Mouse (Mus musculus): Measurements from ENCODE around the gene Ncaph2. TPM values are rescaled to one million over a fixed set of nuclear protein-coding genes. Genes with fewer than 3 reads are reported as not detected.
A peak's percentile ranks its signal among the peaks of the same experiment; 100 is the strongest.

Ncaph2 gene
- 185 TPM for polyA plus RNA-seq (2012; fragmentation: generic; extraction: Trizol)
- long read RNA-seq, experiment 1, transcript Ncaph2-201 (20 exons, 3,223 nt) = minor isoform, 7 of 157 reads
- long read RNA-seq, experiment 1, transcript Ncaph2-203 (20 exons, 3,302 nt) = minor isoform, 12 of 157 reads
- long read RNA-seq, experiment 1, transcript Ncaph2-202 (20 exons, 3,299 nt) = major isoform, 60 of 157 reads
- long read RNA-seq, experiment 1, transcript Ncaph2-209 (20 exons, 3,255 nt) = minor isoform, 19 of 157 reads
- long read RNA-seq, experiment 1, partial matches to known transcripts = 32 of 157 reads
- long read RNA-seq, experiment 1, other reads (novel, unspliced or antisense) = 24 of 157 reads
- long read RNA-seq, experiment 2, transcript Ncaph2-203 (20 exons, 3,302 nt) = minor isoform, 153 of 1,466 reads
- long read RNA-seq, experiment 2, transcript Ncaph2-209 (20 exons, 3,255 nt) = minor isoform, 282 of 1,466 reads
- long read RNA-seq, experiment 2, transcript Ncaph2-202 (20 exons, 3,299 nt) = major isoform, 748 of 1,466 reads
- long read RNA-seq, experiment 2, transcript Ncaph2-201 (20 exons, 3,223 nt) = minor isoform, 43 of 1,466 reads
- long read RNA-seq, experiment 2, partial matches to known transcripts = 24 of 1,466 reads
- long read RNA-seq, experiment 2, other reads (novel, unspliced or antisense) = 215 of 1,466 reads

DNA sequence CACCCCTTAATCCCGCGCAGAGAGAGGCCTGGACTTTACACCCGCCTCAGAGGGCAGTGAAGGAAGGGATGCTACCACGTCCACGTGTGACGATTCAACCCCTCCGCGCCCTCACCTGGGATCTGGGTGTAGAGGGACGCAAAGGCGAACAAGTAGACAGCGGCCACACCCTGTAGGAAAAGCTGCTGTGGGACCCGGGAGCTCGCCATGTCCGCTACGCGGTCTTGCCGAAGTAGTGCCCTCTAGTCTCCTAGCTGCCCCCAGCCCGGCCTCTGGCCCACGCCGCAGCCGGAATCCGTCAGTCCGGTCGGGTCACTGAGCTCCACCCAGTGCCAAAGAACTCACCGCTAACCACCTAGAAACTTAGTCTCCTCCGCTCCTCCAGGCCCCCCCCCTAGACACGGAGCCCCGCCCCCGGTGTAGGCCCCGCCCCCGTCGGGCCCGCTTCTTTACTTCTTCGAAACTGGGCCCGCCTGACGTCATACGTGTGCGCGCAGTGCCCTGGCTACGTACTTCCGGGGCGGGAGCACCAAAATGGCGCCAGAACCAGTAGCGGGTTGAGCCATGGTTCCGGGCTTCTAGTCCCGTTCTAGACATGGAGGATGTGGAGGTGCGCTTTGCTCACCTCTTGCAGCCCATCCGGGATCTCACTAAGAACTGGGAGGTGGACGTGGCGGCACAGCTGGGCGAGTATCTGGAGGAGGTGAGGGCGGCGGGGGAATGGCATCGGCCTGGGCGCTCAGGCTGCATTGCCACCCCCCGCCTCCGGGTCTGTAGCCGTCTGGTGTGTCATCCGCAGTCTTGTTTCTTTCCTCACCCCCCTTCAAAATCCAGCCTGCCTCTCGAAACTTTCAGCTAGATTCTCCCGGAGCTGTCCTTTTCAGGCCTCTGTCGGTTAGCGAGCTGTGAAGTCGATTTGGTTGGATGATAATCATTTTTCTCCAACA is at the start of gene Ncaph2, which contains the start of gene Lmf2:
Ncaph2 (plus strand) TSS at position 479 of the 947 bp plus-strand sequence.
Lmf2 (minus strand) TSS at position 419 of the 947 bp plus-strand sequence.
- Histone ChIP-seq H3K27me3 (ENCODE audit: control insufficient read depth, insufficient read depth, insufficient read length) (no peaks in the 10 kb centered on the region), H3K79me3 (ENCODE audit: low read depth) (peaks cover 58% of the 10 kb centered on the region), H3K79me2 (ENCODE audit: control insufficient read depth, insufficient read depth) (peaks cover 80% of the 10 kb centered on the region), H3ac (ENCODE audit: control insufficient read depth, insufficient read length, low read depth) (peak within 1 kb of the TSS; percentile 87), H3K36me3 (ENCODE audit: control insufficient read depth, insufficient read depth) (peaks cover 61% of the 10 kb centered on the region), H3K4me3 (ENCODE audit: insufficient read depth, poor library complexity, severe bottlenecking) (peak within 1 kb of the TSS; percentile 94)
- TF ChIP-seq MAX (IDR thresholded peaks at IDR 0.05) = no peak
- TF ChIP-seq CEBPB (IDR thresholded peaks at IDR 0.05; ENCODE audit: low read depth) = no peak
- no peak for TF ChIP-seq MYOG (IDR thresholded peaks at IDR 0.05; ENCODE audit: control insufficient read depth, extremely low read depth, insufficient read length)
- no peak for TF ChIP-seq FOSL1 (IDR thresholded peaks at IDR 0.05; ENCODE audit: insufficient read depth, low read length, poor library complexity, severe bottlenecking)
- no peak for TF ChIP-seq CTCF (IDR thresholded peaks at IDR 0.05; ENCODE audit: control insufficient read depth, insufficient read depth, insufficient read length)
- no peak for TF ChIP-seq MYOD1 (IDR thresholded peaks at IDR 0.05; ENCODE audit: control insufficient read depth, insufficient read length, low read depth)
- TF ChIP-seq USF1 (IDR thresholded peaks at IDR 0.05; ENCODE audit: low read depth) = no peak

DNA sequence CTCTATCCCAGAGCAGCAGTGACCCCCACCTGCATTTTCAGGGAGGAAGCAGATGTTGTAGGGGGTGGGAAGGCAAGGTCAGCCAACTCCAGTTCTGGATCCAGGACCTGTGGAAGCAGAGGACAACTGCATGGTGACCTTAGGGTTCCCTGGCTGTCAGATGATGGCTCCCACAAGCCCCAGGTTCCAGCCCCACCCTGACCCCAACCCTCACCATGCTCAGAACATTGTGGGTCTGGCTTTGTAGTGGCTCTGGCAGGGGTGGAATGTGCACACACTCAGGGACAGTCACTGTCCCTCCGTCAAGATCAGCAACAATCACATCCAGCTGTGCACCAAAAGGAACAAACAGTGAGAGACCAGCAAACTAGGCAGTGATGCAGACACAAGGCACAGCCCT is 49.6 kb upstream of the Ncaph2 start:
- Histone ChIP-seq H3ac (ENCODE audit: control insufficient read depth, insufficient read length, low read depth) (no peak overlapping the region), H3K4me3 (ENCODE audit: insufficient read depth, poor library complexity, severe bottlenecking) (no peak overlapping the region), H3K79me2 (ENCODE audit: control insufficient read depth, insufficient read depth) (peaks cover 75% of the 10 kb centered on the region), H3K79me3 (ENCODE audit: low read depth) (peaks cover 42% of the 10 kb centered on the region), H3K36me3 (ENCODE audit: control insufficient read depth, insufficient read depth) (peaks cover 70% of the 10 kb centered on the region), H3K27me3 (ENCODE audit: control insufficient read depth, insufficient read depth, insufficient read length) (no peaks in the 10 kb centered on the region)
- TF ChIP-seq CTCF (IDR thresholded peaks at IDR 0.05; ENCODE audit: control insufficient read depth, insufficient read depth, insufficient read length) = no peak
- no peak for TF ChIP-seq FOSL1 (IDR thresholded peaks at IDR 0.05; ENCODE audit: insufficient read depth, low read length, poor library complexity, severe bottlenecking)
- no peak for TF ChIP-seq MYOD1 (IDR thresholded peaks at IDR 0.05; ENCODE audit: control insufficient read depth, insufficient read length, low read depth)
- no peak for TF ChIP-seq USF1 (IDR thresholded peaks at IDR 0.05; ENCODE audit: low read depth)
- TF ChIP-seq CEBPB (IDR thresholded peaks at IDR 0.05; ENCODE audit: low read depth) = no peak
- no peak for TF ChIP-seq MAX (IDR thresholded peaks at IDR 0.05)
- TF ChIP-seq MYOG (IDR thresholded peaks at IDR 0.05; ENCODE audit: control insufficient read depth, extremely low read depth, insufficient read length) = no peak

DNA sequence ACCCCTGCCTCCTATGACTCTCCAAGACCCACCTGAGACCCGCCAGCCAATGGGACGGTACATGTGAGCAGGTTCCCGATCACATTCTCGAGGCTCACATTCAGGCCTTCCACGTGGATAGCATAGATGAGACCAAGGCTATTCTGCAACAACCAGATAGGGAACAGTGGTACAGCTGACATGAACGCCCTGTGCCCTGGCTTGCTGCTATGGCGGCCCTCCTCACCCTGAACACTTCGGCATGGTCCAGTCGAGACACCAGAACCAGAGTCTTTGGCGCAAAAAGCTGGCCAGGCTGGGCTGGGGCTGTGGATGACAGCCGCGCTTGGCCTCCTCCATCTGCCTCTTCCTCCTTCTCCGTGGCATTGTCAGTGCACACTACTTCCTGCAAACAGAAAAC is 48.1 kb upstream of the Ncaph2 start:
- H3K36me3 ChIP-seq (ENCODE audit: control insufficient read depth, insufficient read depth) = peaks cover 55% of the 10 kb centered on the region

DNA sequence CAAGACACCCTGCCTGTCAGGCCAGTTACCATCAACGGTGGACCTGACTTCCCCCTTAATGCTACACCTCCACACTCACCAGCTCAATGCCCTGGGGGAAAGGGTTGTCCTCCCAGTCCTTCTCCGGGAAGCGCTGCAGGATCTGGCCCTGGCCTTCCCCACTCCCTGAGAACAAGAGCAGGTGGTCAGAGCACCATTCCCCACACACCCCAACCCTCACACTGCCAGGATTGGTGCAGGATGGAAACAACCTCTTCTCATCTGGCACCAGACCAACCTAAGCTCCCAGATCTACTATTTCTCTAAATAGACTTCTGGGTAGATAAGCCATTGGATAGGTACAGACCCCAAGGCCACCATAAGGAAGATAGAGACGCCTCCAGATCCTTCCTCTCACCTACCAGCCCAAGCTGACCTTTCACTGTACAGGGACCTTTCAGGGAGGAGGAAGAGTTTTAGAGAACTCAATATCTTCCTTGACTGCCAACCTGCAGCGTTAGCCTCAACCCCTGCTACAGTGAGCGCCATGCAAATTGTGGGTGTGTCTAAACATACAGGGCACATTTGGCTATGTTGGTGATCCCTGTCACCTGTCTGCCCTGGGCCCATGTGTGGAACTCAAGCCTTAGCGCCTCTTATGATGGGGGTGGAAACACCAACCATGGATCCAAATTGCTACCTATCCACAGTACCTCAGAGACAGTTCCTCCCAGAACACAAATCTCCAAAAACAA is 46.9 kb upstream of the Ncaph2 start:
- H3K27me3 ChIP-seq (ENCODE audit: control insufficient read depth, insufficient read depth, insufficient read length) = no peaks in the 10 kb centered on the region
- H3K36me3 ChIP-seq (ENCODE audit: control insufficient read depth, insufficient read depth) = peaks cover 44% of the 10 kb centered on the region
- no peak overlapping the region for H3K4me3 ChIP-seq (ENCODE audit: insufficient read depth, poor library complexity, severe bottlenecking)
- no peak overlapping the region for H3ac ChIP-seq (ENCODE audit: control insufficient read depth, insufficient read length, low read depth)
- TF ChIP-seq FOSL1 (IDR thresholded peaks at IDR 0.05; ENCODE audit: insufficient read depth, low read length, poor library complexity, severe bottlenecking) (no peak), USF1 (IDR thresholded peaks at IDR 0.05; ENCODE audit: low read depth) (no peak), MAX (IDR thresholded peaks at IDR 0.05) (no peak), MYOD1 (IDR thresholded peaks at IDR 0.05; ENCODE audit: control insufficient read depth, insufficient read length, low read depth) (no peak), CTCF (IDR thresholded peaks at IDR 0.05; ENCODE audit: control insufficient read depth, insufficient read depth, insufficient read length) (no peak), MYOG (IDR thresholded peaks at IDR 0.05; ENCODE audit: control insufficient read depth, extremely low read depth, insufficient read length) (no peak), CEBPB (IDR thresholded peaks at IDR 0.05; ENCODE audit: low read depth) (no peak)
- H3K79me2 ChIP-seq (ENCODE audit: control insufficient read depth, insufficient read depth) = peaks cover 96% of the 10 kb centered on the region
- H3K79me3 ChIP-seq (ENCODE audit: low read depth) = peaks cover 68% of the 10 kb centered on the region

More for the DNA sequence above, 48.1 kb upstream of the Ncaph2 start:
- H3K79me2 ChIP-seq (ENCODE audit: control insufficient read depth, insufficient read depth) = peaks cover 90% of the 10 kb centered on the region
- TF ChIP-seq MYOD1 (IDR thresholded peaks at IDR 0.05; ENCODE audit: control insufficient read depth, insufficient read length, low read depth) = no peak
- no peak for TF ChIP-seq MAX (IDR thresholded peaks at IDR 0.05)
- TF ChIP-seq CTCF (IDR thresholded peaks at IDR 0.05; ENCODE audit: control insufficient read depth, insufficient read depth, insufficient read length) = no peak
- TF ChIP-seq USF1 (IDR thresholded peaks at IDR 0.05; ENCODE audit: low read depth) = no peak
- TF ChIP-seq CEBPB (IDR thresholded peaks at IDR 0.05; ENCODE audit: low read depth) = no peak
- TF ChIP-seq FOSL1 (IDR thresholded peaks at IDR 0.05; ENCODE audit: insufficient read depth, low read length, poor library complexity, severe bottlenecking) = no peak
- no peak for TF ChIP-seq MYOG (IDR thresholded peaks at IDR 0.05; ENCODE audit: control insufficient read depth, extremely low read depth, insufficient read length)
- no peaks in the 10 kb centered on the region for H3K27me3 ChIP-seq (ENCODE audit: control insufficient read depth, insufficient read depth, insufficient read length)
- no peak overlapping the region for H3ac ChIP-seq (ENCODE audit: control insufficient read depth, insufficient read length, low read depth)
- peaks cover 57% of the 10 kb centered on the region for H3K79me3 ChIP-seq (ENCODE audit: low read depth)
- H3K4me3 ChIP-seq (ENCODE audit: insufficient read depth, poor library complexity, severe bottlenecking) = no peak overlapping the region

All from C2C12 (cell line).